Mouse (Mus musculus) liver, adult 2 months (tissue): Measurements from ENCODE around the gene Mybpc3.

Experiments
- CTCF ChIP-seq: fragments of 200-500 bp; IDR thresholded peaks from 2 replicates; pipeline ENCODE4 v1.5.1; 2011; ENCODE audit warnings: low read depth, low read length, control low read depth
- POLR2A ChIP-seq: fragments of 200-500 bp; IDR thresholded peaks from 2 replicates; pipeline ENCODE4 v1.6.1; 2011; ENCODE audit warnings: low read length, control low read depth; ENCODE audit not compliant: insufficient read depth; ENCODE audit errors: extremely low read depth

- TF ChIP-seq CTCF (no peak), POLR2A (no peak)
Measured at GRCm38 (mm10) chr2:91090208-91090607, 27.7 kb upstream of the Mybpc3 start.
